Mouse (Mus musculus) embryonic facial prominence, embryonic 15.5 days (tissue): ENCODE results near the gene Tnrc6c. TPM values are rescaled to one million over a fixed set of nuclear protein-coding genes. Genes with fewer than 3 reads are reported as not detected.

Source experiments
- ATAC-seq: fragments of 200-750 bp; cut with Nextera tagmentation; 2 replicates; pipeline ENCODE4 v1.8.0; 2017; ENCODE audit warnings: low read depth, moderate TSS enrichment; ENCODE audit not compliant: insufficient number of reproducible peaks, low FRiP score, low TSS enrichment
- H3K27ac ChIP-seq: fragments of 300-500 bp; sonication (generic); replicated peaks from 2 replicates; pipeline ENCODE4 v1.5.1; 2015; ENCODE audit warnings: mild to moderate bottlenecking, inconsistent platforms
- H3K27me3 ChIP-seq: fragments of 300-500 bp; sonication (generic); 2 replicates; pipeline ENCODE4 v1.6.1; 2015; ENCODE audit warnings: inconsistent platforms
- H3K36me3 ChIP-seq: fragments of 300-500 bp; sonication (generic); 2 replicates; pipeline ENCODE4 v1.6.1; 2015; ENCODE audit warnings: mild to moderate bottlenecking, inconsistent platforms
- H3K4me1 ChIP-seq: fragments of 300-500 bp; sonication (generic); 2 replicates; pipeline ENCODE4 v1.6.1; 2015; ENCODE audit warnings: inconsistent platforms
- H3K4me2 ChIP-seq: fragments of 300-500 bp; sonication (generic); replicated peaks from 2 replicates; pipeline ENCODE4 v1.6.1; 2015; ENCODE audit warnings: mild to moderate bottlenecking, inconsistent platforms
- H3K4me3 ChIP-seq: fragments of 300-500 bp; sonication (generic); replicated peaks from 2 replicates; pipeline ENCODE4 v1.5.1; 2015; ENCODE audit warnings: mild to moderate bottlenecking, inconsistent platforms
- H3K9ac ChIP-seq: fragments of 300-500 bp; sonication (generic); 2 replicates; pipeline ENCODE4 v1.6.1; 2015; ENCODE audit warnings: inconsistent platforms
- H3K9me3 ChIP-seq: fragments of 300-500 bp; sonication (generic); replicated peaks from 2 replicates; pipeline ENCODE4 v1.6.1; 2016; ENCODE audit warnings: inconsistent platforms
- WGBS: fragments of 180-500 bp; shearing (Covaris S2); methylation state at CpG from one replicate; pipeline ENCODE4 v1.1.7; 2015; 5-methylcytosine and 5-hydroxymethylcytosine counted together
- polyA plus RNA-seq: library from polyadenylated mRNA; unstranded; fragments of >200 nt; fragmentation: Nextera tagmentation; extraction: Ambion mirVana; gene quantifications from 2 replicates; pipeline ENCODE4 v1.2.1, GENCODE M21; 2015

Tnrc6c gene
- polyA plus RNA-seq, 1 experiment from 2014 or later = 17.1 TPM

DNA sequence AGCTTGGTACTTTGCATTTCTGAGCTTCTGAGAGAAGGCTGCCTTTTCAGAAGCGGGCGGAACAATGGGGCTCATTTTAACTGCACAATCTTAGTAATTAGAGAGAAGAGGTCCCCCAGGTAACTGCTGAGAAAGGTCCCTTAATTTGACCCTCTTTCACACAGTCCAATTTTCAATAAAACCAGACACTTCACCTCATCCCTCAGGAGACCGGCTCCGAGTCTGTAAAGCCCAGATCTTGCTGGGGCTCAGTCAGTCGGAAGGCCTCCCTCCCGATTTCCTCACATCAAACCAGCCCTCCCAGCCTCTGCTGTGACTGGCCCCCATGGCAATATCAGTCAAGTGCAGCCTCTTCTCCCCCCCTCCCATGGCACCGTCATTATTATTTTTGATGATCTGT is 15.7 kb upstream of the Tnrc6c start:
- H3K4me1 ChIP-seq = no peaks in the 10 kb centered on the region
- H3K27ac ChIP-seq = no peak overlapping the region
- H3K4me3 ChIP-seq = no peak overlapping the region
- 39% methylated on average over 7 of the region's 7 CpGs for WGBS
- no peaks in the 10 kb centered on the region for H3K27me3 ChIP-seq
- no peak for ATAC-seq
- H3K9me3 ChIP-seq = no peaks in the 10 kb centered on the region
- no peak overlapping the region for H3K4me2 ChIP-seq
- no peaks in the 10 kb centered on the region for H3K36me3 ChIP-seq
- no peak overlapping the region for H3K9ac ChIP-seq

DNA sequence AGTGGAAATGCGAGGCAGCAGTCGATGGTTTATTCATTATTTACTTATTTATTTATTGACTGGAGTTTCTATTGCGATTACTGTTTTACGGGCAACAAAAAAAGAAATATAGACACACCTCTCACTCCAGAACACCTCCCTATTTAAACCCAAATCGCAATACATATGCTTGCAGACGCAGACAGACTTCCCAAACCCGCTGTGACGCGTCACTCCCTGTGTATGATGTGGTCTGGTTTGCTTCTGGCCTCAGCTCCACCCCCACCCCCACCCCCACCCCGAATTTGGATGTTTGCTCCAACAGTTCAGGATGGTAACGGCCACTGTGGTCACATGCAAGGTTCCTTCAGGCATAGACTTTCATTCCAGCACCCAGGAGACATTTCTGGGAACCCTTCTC is 15.3 kb upstream of the Tnrc6c start:
- H3K4me1 ChIP-seq = no peaks in the 10 kb centered on the region
- H3K4me2 ChIP-seq = no peak overlapping the region
- no peak overlapping the region for H3K4me3 ChIP-seq
- H3K36me3 ChIP-seq = no peaks in the 10 kb centered on the region
- H3K9ac ChIP-seq = no peak overlapping the region
- no peaks in the 10 kb centered on the region for H3K27me3 ChIP-seq
- no peak for ATAC-seq
- WGBS = 49% methylated on average over 11 of the region's 11 CpGs
- no peaks in the 10 kb centered on the region for H3K9me3 ChIP-seq
- H3K27ac ChIP-seq = no peak overlapping the region

DNA sequence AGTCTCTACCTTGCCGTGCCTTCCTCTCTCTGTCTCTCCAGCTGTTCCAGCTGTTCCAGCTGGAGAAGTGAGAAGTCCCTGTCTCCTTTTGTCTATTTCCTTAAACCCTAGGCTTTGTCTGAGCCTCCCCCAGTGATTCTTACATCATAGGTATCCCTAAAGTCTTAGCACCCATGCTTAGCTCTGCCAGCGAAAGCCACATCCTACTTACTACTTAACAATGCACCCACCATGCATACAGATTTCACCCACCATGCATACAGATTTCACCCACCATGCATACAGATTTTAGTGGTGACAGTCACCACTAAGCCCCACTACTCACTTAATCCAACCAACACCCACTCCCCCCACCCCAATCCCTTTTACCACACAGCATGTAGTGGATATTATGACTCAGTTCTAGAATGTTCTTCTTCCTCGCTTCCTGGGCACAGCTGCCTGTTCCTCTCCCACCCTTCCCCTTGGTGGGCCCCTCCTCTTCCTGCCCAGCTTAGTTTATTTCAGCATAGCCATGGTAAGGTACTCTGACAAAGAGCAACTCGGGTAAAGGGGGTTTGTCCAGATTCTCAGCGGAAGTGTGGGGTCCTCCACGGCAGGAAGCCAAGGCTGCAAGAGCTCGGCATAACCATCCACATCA is 14.6 kb upstream of the Tnrc6c start:
- H3K36me3 ChIP-seq = no peaks in the 10 kb centered on the region
- H3K27ac ChIP-seq = no peak overlapping the region
- H3K4me2 ChIP-seq = no peak overlapping the region
- 68% methylated on average over 7 of the region's 7 CpGs for WGBS
- no peaks in the 10 kb centered on the region for H3K9me3 ChIP-seq
- no peak overlapping the region for H3K9ac ChIP-seq
- H3K4me1 ChIP-seq = no peaks in the 10 kb centered on the region
- ATAC-seq = no peak
- H3K27me3 ChIP-seq = no peaks in the 10 kb centered on the region
- no peak overlapping the region for H3K4me3 ChIP-seq

DNA sequence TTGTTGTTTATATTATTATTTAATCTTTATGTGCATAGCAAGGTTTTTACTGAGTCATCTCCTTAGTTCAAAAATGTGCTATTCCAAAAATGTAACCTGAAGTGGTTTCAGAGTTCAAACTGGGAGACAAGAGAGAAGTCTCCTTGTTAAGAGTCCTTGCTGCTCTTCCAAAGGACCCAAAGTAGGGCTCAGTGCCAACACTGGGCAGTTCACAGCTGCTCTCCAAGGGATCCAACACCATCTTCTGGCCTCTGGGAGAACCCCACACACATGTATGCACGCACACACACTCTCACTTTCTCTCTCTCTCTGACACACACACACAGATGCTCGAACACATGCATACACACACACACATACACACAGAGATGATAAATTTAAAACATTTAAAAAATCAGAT is 11.9 kb upstream of the Tnrc6c start:
- ATAC-seq = no peak
- Histone ChIP-seq H3K27me3 (no peaks in the 10 kb centered on the region), H3K27ac (no peak overlapping the region), H3K36me3 (no peaks in the 10 kb centered on the region), H3K4me1 (no peaks in the 10 kb centered on the region), H3K4me2 (no peak overlapping the region), H3K9me3 (no peaks in the 10 kb centered on the region), H3K4me3 (no peak overlapping the region), H3K9ac (no peak overlapping the region)
- WGBS = 82% methylated on average over 2 of the region's 2 CpGs

DNA sequence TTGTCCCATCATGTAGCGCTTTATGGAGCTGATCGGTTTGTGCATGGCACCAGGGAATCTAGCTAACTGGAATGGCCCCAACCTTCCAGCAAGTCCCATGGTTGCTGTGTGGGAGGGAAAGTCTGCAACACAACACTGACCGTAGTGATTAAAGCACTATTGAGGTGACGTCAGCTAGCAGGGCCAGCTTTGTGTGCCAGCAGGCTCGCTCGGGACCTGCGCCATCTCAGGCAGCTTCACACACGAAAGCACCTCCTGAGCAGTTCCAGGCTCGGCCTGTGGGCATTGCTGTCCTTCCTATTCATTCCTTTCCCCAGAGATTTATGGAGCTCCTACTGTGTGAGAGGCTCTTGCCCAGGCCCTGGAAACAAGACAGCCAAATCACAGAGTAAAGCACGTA is 10.8 kb upstream of the Tnrc6c start:
- Histone ChIP-seq H3K27me3 (no peaks in the 10 kb centered on the region), H3K4me1 (no peaks in the 10 kb centered on the region), H3K27ac (no peak overlapping the region), H3K4me2 (no peak overlapping the region), H3K36me3 (no peaks in the 10 kb centered on the region), H3K9me3 (no peaks in the 10 kb centered on the region), H3K9ac (no peak overlapping the region), H3K4me3 (no peak overlapping the region)
- no peak for ATAC-seq
- 67% methylated on average over 10 of the region's 10 CpGs for WGBS

DNA sequence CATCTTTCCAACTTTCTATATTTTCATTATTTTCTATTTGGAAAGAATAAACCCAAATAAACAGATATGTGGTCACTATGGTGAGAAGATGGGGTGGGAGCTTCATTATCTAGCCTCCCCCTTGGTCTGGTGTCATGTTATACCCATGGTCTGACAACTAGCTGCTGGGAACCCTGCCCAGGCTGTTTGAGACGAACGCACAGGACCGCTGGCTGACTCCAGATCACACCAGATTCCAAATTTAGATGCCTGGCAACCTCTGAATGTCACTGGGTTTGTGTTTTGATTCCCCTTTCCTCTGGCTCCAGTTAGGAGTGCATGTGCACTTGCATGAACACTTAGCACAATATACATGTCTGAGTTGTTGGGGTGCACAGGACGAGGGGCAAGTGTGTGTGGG is 7.3 kb upstream of the Tnrc6c start:
- Histone ChIP-seq H3K36me3 (no peaks in the 10 kb centered on the region), H3K27ac (no peak overlapping the region), H3K9me3 (no peaks in the 10 kb centered on the region), H3K4me3 (no peak overlapping the region), H3K4me1 (no peaks in the 10 kb centered on the region), H3K4me2 (no peak overlapping the region), H3K9ac (no peak overlapping the region), H3K27me3 (no peaks in the 10 kb centered on the region)
- no peak for ATAC-seq
- WGBS = 65% methylated on average over 4 of the region's 4 CpGs

DNA sequence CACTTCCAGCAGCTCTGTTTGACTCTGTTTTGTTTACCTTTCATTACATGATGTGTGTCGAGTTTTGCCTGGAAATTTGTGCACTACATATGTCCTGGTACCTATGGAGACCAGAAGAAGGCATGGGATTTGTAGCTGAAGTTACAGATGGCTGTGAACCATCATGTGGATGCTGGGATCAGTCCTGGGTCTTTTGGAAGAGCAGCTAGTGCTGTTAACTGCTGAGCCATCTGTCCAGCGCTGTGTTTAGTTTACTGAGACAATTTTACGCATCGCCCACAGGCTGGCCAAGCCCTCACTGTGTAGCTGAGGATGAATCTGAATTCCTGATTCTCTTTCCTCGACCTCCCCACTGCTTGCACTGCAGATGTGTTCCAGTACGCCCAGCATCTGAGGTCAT is 6.1 kb upstream of the Tnrc6c start:
- H3K9ac ChIP-seq = no peak overlapping the region
- ATAC-seq = no peak
- H3K27ac ChIP-seq = no peak overlapping the region
- H3K4me3 ChIP-seq = no peak overlapping the region
- no peak overlapping the region for H3K4me2 ChIP-seq
- H3K27me3 ChIP-seq = peaks cover 2% of the 10 kb centered on the region; the same call in 1 of the 2 replicates
- no peaks in the 10 kb centered on the region for H3K9me3 ChIP-seq
- 71% methylated on average over 6 of the region's 6 CpGs for WGBS
- H3K4me1 ChIP-seq = peaks cover 2% of the 10 kb centered on the region; the same call in 1 of the 2 replicates
- no peaks in the 10 kb centered on the region for H3K36me3 ChIP-seq

DNA sequence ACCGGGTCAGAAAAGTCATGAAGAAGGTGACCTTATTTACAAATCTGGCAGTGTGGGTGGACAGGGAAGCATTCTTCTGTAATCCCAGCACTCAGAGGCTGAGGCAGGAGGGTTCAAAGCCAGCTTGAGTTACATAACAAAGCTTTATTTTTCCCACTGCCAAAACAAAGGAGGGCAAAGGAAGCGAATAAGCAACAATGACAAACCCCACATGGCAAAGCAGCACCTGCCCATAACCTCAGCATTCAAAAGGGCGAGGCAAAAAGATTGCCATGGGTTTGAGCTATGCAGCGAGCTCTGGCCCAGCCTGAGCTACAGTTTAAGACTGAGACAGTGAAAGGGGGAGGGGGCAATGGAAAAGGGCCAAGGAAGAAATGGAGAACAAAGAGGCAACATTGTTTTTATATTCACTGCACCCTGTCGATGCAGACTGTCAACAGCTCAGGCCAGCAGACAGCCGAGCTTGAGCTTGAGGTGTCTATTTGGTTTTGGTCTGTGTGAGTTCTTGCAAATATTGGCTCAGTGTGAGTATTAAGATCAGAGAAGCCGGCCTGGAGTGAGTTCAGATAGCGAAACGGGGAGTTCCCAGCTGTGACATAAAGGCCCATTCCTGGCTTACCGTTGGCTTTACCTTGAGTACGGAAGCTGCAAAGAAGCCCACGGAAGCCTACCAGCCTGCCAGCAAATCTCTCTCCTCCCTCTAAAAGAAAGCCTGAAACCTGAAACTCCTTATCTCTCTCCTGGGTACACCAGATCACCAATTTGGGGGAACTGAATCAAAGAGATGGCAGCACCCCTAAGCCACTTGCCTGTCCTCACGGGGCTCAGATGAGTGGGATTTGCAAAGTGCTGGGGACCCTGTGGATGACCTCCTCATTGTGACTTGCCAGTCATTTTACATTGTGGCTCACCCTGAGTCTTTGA is 3.1 kb upstream of the Tnrc6c start:
- no peak overlapping the region for H3K9ac ChIP-seq
- H3K27ac ChIP-seq = no peak overlapping the region
- H3K27me3 ChIP-seq = peaks cover 2% of the 10 kb centered on the region; the same call in 1 of the 2 replicates
- no peak for ATAC-seq
- H3K4me2 ChIP-seq = no peak overlapping the region
- H3K9me3 ChIP-seq = no peaks in the 10 kb centered on the region
- H3K36me3 ChIP-seq = no peaks in the 10 kb centered on the region
- H3K4me3 ChIP-seq = no peak overlapping the region
- 64% methylated on average over 13 of the region's 13 CpGs for WGBS
- H3K4me1 ChIP-seq = peaks cover 11% of the 10 kb centered on the region

DNA sequence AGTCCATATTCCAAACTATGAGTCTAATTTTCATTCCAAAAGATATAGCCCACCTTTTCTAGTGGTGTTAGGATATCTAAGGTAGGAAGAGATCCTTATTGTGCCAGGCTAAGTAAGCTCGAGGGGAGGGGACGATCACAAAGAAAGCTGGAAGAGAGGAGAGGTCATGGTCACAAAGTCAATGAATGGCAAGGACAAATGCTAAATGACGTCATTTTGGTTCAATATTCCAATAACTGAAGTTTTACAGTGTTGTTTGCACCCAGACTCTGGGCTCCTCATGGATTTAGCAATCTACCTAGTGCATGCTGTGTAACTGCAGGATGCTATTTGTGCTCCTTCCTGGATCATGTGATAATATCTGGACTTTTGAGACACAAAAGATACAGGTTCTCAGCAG is 1.2 kb upstream of the Tnrc6c start:
- ATAC-seq = no peak
- peaks cover 2% of the 10 kb centered on the region; the same call in 1 of the 2 replicates for H3K27me3 ChIP-seq
- H3K9ac ChIP-seq = no peak overlapping the region
- 72% methylated on average over 3 of the region's 3 CpGs for WGBS
- peak overlapping the region; percentile 99; the same call in 1 of the 2 replicates for H3K27ac ChIP-seq
- peak overlapping the region; percentile 87 for H3K4me2 ChIP-seq
- H3K36me3 ChIP-seq = no peaks in the 10 kb centered on the region
- peak overlapping the region; percentile 84; the same call in 1 of the 2 replicates for H3K4me3 ChIP-seq
- H3K9me3 ChIP-seq = no peaks in the 10 kb centered on the region
- peaks cover 24% of the 10 kb centered on the region for H3K4me1 ChIP-seq

DNA sequence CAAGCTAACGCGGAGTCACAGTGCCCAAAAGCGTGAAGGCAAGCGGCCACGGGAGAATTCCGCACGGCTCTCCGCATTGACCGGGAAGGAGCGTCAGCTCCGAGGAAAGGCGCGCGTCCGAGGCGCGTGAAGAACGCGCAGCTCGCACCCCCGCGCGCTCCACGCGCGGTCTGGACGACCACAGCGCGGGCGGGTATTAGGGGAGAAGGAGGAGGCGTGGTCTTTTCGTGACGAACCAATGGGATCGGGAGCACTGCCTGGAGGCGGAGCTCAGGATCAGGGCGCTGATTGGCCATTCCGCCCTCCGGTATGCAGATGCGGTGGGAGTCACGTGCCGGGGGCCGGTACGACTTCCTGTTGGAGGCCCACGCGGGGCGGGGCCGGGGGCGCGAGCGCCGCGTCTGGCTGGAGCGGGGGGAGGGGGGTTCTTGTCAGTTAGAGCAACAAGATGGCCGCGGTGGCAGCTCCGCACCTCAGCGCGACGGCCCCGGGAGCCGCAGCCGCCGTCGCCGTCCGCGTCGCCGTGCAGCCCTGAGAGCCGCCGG is 363 bp downstream of the Tnrc6c start:
- peak; percentile 98 for ATAC-seq
- Histone ChIP-seq H3K4me3 (peak overlapping the region; percentile 84), H3K36me3 (no peaks in the 10 kb centered on the region), H3K4me1 (peaks cover 37% of the 10 kb centered on the region), H3K9me3 (no peaks in the 10 kb centered on the region), H3K9ac (peak overlapping the region; percentile 88), H3K27me3 (peaks cover 2% of the 10 kb centered on the region; the same call in 1 of the 2 replicates), H3K27ac (peak overlapping the region; percentile 99), H3K4me2 (peak overlapping the region; percentile 87)
- WGBS = under 1% methylated on average over 71 of the region's 71 CpGs

DNA sequence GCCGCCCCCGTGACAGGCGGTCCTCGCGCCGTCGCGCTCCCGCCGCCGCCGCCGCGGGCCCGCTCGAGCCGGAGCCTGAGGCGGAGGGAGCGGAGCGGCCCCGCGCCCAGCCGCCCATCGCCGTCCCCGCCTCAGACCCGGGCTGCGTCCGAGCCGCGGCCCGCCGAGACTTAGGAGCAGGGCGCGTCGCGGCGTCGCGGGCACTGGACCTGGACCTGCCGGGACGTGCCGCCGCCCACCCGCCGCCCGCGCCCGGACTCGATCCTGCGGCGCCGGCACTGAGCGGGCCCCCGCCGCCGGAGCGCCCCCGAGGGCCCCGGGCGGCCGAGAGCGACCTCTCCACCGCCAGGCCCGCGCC is 824 bp downstream of the Tnrc6c start:
- H3K27me3 ChIP-seq = peaks cover 2% of the 10 kb centered on the region; the same call in 1 of the 2 replicates
- no peaks in the 10 kb centered on the region for H3K9me3 ChIP-seq
- H3K4me3 ChIP-seq = peak overlapping the region; percentile 84
- peak; percentile 41 for ATAC-seq
- WGBS = 1% methylated on average over 24 of the region's 66 CpGs
- H3K4me1 ChIP-seq = peaks cover 38% of the 10 kb centered on the region
- peak overlapping the region; percentile 96 for H3K27ac ChIP-seq
- peak overlapping the region; percentile 71 for H3K4me2 ChIP-seq
- H3K36me3 ChIP-seq = no peaks in the 10 kb centered on the region
- peak overlapping the region; percentile 88 for H3K9ac ChIP-seq
